Mouse (Mus musculus): ENCODE measurements around the gene Zfp445. TPM values are rescaled to one million over a fixed set of nuclear protein-coding genes. Genes with fewer than 3 reads are reported as not detected.

Zfp445 gene
- polyA plus RNA-seq (2014; fragmentation: Illumina TruSeq; extraction: RNeasy Lipid Tissue Mini Kit (QIAGEN cat#74804)): 131 TPM

DNA sequence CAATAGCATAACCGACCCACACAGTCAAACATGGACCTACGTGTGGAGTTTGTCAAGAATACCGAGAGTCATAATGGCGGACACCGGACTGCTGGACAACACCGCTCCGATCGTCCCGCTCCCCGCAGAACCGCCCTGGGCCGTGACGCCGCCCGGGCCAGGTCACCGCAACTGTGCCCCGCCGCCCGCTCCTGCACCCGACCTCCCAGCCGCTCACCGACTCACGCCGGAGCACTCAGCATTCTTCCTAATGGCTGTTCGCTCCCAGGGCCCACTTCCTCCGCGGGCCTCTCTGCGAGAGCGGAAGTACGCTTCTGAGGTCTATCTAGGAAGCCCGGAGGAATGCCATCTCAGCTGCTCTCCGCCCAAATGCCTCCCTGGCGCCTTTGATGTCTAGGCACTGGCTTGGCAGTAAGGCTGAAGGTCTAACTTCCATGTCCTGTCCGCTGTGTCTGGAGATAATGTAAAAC is at the start of gene Zfp445:
Gene Zfp445 (minus strand): TSS at position 310 of the 470 bp plus-strand sequence.

DNA sequence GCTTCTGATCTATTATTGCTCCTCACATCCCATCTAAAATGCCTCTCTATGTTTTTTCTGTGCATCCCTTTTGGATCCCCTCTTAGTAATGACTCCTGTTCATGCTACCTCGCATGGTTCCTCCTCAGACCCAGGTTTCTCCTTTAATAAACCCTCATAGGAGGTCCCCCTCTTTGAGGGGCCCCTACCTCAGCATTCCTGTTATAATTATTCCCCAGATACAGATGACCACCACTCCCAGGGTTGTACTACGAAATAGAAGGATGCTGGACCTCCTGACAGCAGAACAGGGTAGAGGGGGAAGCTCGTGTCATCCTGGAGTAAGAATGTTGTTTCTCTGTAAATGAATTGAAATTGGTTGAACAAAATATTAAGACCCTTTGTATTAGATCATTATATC is 19.6 kb upstream of the Zfp445 start, which contains the start of gene Zkscan7:
Gene Zkscan7 (plus strand): TSS at position 301 of the 400 bp plus-strand sequence.

DNA sequence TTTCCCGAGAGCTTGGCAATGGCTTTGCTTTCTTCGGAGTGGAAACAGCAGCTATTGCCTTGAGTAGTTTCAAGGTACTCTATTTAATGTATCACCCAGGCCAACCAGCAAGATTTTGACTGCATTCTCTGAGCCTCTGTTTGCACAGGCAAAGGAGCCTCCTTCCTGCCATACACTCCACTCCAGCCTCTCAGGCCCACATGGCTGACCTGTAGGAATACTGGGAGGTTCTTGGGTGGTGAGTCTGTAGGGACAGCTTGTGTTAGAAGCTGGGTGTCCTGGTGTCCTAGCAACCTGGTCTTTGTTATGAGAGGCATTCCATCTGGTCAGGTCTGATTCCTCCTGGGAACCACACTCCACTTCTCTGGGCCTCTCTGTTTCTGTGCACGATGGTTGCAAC is 22.0 kb downstream of the Zfp445 start, which contains the start of gene Gm35549:
Gene Gm35549 (minus strand): TSS at position 276 of the 400 bp plus-strand sequence.

DNA sequence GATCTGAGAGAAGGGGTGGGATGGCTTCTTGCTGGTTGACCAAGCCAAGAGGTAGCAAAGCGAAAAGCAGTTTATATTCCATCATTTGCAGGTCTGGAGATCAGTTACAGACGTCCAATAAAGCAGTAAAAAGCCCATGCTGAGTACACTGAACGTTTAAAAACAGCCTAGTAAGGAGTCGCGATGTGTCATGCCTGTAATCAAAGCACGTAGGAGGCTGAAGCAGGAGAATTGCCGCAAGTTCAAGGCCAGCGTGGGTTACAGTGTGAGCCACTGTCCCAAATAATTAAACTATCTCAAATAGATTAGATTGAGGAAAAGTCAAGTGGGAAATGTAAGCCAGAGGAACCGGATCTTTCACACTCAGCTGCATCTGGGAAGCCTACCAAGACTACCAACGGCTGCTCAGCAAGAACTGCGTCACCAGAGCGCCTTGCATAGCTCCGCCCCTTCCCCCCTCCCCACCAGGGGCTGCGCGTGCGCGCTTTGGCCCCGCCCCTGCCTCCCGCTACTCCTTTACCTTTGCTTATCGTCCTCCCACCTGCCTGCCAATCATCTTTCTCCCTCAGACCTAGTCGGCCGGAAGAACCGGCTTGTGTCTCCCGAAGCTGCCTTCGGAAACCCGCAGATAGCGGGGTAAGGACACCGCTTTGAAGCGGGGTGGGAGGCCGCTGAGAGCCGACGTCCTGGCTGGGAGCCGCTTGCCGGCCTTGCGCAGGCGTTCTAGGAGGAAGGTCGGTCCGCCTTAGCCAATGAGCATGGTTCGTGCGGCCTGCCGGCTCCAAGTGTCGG is 60.6 kb downstream of the Zfp445 start, which contains the start of gene Tcaim:
Gene Tcaim (plus strand): TSS at position 487 of the 792 bp plus-strand sequence.

Other genes starting within 250 kb of the Zfp445 start
- 0.91 TPM for gene Topaz1, start 118.7 kb downstream of the Zfp445 start, polyA plus RNA-seq (2014; fragmentation: Illumina TruSeq; extraction: RNeasy Lipid Tissue Mini Kit (QIAGEN cat#74804))
- gene Tcaim, start 60.5 kb downstream of the Zfp445 start, polyA plus RNA-seq (2014; fragmentation: Illumina TruSeq; extraction: RNeasy Lipid Tissue Mini Kit (QIAGEN cat#74804)): 18.8 TPM
- gene Gm35549, start 22.0 kb downstream of the Zfp445 start, polyA plus RNA-seq (2014; fragmentation: Illumina TruSeq; extraction: RNeasy Lipid Tissue Mini Kit (QIAGEN cat#74804)): not detected
- gene Zkscan7, start 19.7 kb upstream of the Zfp445 start, polyA plus RNA-seq (2014; fragmentation: Illumina TruSeq; extraction: RNeasy Lipid Tissue Mini Kit (QIAGEN cat#74804)): 26.1 TPM
- 23.1 TPM for gene Zfp105, start 57.1 kb upstream of the Zfp445 start, polyA plus RNA-seq (2014; fragmentation: Illumina TruSeq; extraction: RNeasy Lipid Tissue Mini Kit (QIAGEN cat#74804))
- gene 1110059G10Rik, start 85.0 kb upstream of the Zfp445 start, polyA plus RNA-seq (2014; fragmentation: Illumina TruSeq; extraction: RNeasy Lipid Tissue Mini Kit (QIAGEN cat#74804)): 107 TPM
- 51.3 TPM for gene Kif15, start 85.0 kb upstream of the Zfp445 start, polyA plus RNA-seq (2014; fragmentation: Illumina TruSeq; extraction: RNeasy Lipid Tissue Mini Kit (QIAGEN cat#74804))
- 11.9 TPM for gene Tmem42, start 155.3 kb upstream of the Zfp445 start, polyA plus RNA-seq (2014; fragmentation: Illumina TruSeq; extraction: RNeasy Lipid Tissue Mini Kit (QIAGEN cat#74804))
- 0.51 TPM for gene Tgm4, start 168.7 kb upstream of the Zfp445 start, polyA plus RNA-seq (2014; fragmentation: Illumina TruSeq; extraction: RNeasy Lipid Tissue Mini Kit (QIAGEN cat#74804))
- 38.4 TPM for gene Zdhhc3, start 247.2 kb upstream of the Zfp445 start, polyA plus RNA-seq (2014; fragmentation: Illumina TruSeq; extraction: RNeasy Lipid Tissue Mini Kit (QIAGEN cat#74804))
- 11.5 TPM for gene Exosc7, start 247.2 kb upstream of the Zfp445 start, polyA plus RNA-seq (2014; fragmentation: Illumina TruSeq; extraction: RNeasy Lipid Tissue Mini Kit (QIAGEN cat#74804))